Mouse (Mus musculus) embryonic facial prominence, embryonic 11.5 days (tissue): ENCODE measurements around the gene Zfand2b. TPM values are rescaled to one million over a fixed set of nuclear protein-coding genes. Genes with fewer than 3 reads are reported as not detected.

Experiments used
- ATAC-seq: fragments of 200-750 bp; cut with Nextera tagmentation; replicated peaks from 2 replicates; pipeline ENCODE4 v1.8.0; 2017; ENCODE audit warnings: low read depth; ENCODE audit not compliant: insufficient number of reproducible peaks, low FRiP score, low TSS enrichment
- DNase-seq: peaks from one replicate; pipeline ENCODE4 v3.0.0-alpha.2; 2015; ENCODE audit warnings: low spot score
- H3K27ac ChIP-seq: fragments of 300-500 bp; sonication (generic); replicated peaks from 2 replicates; pipeline ENCODE4 v1.5.1; 2014; ENCODE audit warnings: mild to moderate bottlenecking, low read depth, low read length, control low read depth
- H3K27me3 ChIP-seq: fragments of 300-500 bp; sonication (generic); 2 replicates; pipeline ENCODE4 v1.6.1; 2014; ENCODE audit warnings: mild to moderate bottlenecking, low read length, moderate library complexity, mixed read lengths; ENCODE audit not compliant: control insufficient read depth, insufficient read depth
- H3K36me3 ChIP-seq: fragments of 300-500 bp; sonication (generic); replicated peaks from 2 replicates; pipeline ENCODE4 v1.6.1; 2014; ENCODE audit warnings: low read depth, mild to moderate bottlenecking, low read length, moderate library complexity, mixed read lengths; ENCODE audit not compliant: control insufficient read depth, insufficient read depth
- H3K4me1 ChIP-seq: fragments of 300-500 bp; sonication (generic); 2 replicates; pipeline ENCODE4 v1.6.1; 2014; ENCODE audit warnings: low read length, mixed read lengths; ENCODE audit not compliant: control insufficient read depth, insufficient read depth
- H3K4me2 ChIP-seq: fragments of 300-500 bp; sonication (generic); 2 replicates; pipeline ENCODE4 v1.6.1; 2014; ENCODE audit warnings: low read depth, mild to moderate bottlenecking, control low read depth, low read length, moderate library complexity
- H3K4me3 ChIP-seq: fragments of 300-500 bp; sonication (generic); 2 replicates; pipeline ENCODE4 v1.5.1; 2014; ENCODE audit warnings: low read depth, low read length, control low read depth
- H3K9ac ChIP-seq: fragments of 300-500 bp; sonication (generic); replicated peaks from 2 replicates; pipeline ENCODE4 v1.6.1; 2014; ENCODE audit warnings: mild to moderate bottlenecking, control low read depth, low read length
- H3K9me3 ChIP-seq: fragments of 300-500 bp; sonication (generic); replicated peaks from 2 replicates; pipeline ENCODE4 v1.6.1; 2016; ENCODE audit warnings: mild to moderate bottlenecking, low read length, inconsistent platforms, mixed read lengths; ENCODE audit not compliant: control insufficient read depth
- WGBS: fragments of 180-500 bp; shearing (Covaris S2); extraction: QIAGEN DNeasy Blood & Tissue Kit; methylation state at CpG from one replicate; pipeline ENCODE4 v1.1.7; 2014; 5-methylcytosine and 5-hydroxymethylcytosine counted together
- polyA plus RNA-seq: library from polyadenylated mRNA; unstranded; fragments of >200 nt; fragmentation: Nextera tagmentation; extraction: Ambion mirVana; gene quantifications from 2 replicates; pipeline ENCODE4 v1.2.1, GENCODE M21; 2014

Zfand2b gene
- polyA plus RNA-seq, 1 experiment from 2014 or later: 33.9 TPM

GRCm38 (mm10) chr1:75148727-75149126, 19.7 kb upstream of the Zfand2b start:
- 91% methylated on average over 4 of the region's 4 CpGs for WGBS

DNA sequence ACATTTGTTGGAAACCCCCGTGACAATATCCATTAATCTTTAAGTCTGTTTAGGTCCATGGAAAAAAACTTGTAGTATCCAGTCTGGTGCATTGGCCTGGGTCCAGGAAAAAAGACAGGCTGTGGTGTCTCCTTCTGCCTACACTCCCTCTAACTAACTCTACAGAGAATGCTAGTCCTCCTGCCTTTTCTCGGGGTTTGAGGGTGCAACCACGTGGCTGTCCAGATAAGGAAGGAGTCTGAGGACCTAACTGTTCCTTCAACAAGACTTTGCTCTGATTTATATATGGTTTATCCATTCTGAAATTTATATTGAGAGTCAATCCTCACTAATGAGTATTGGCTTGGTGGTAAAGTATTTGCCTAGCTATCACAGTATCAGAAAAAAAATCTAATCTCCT, 12.6 kb upstream of the Zfand2b start:
- no peaks in the 10 kb centered on the region for H3K9me3 ChIP-seq
- no peak overlapping the region for H3K4me2 ChIP-seq
- ATAC-seq: no peak
- H3K4me1 ChIP-seq: no peaks in the 10 kb centered on the region
- no peaks in the 10 kb centered on the region for H3K27me3 ChIP-seq
- H3K9ac ChIP-seq: no peak overlapping the region
- H3K27ac ChIP-seq: no peak overlapping the region
- no peaks in the 10 kb centered on the region for H3K36me3 ChIP-seq
- DNase-seq: no peak
- WGBS: 75% methylated on average over 3 of the region's 3 CpGs
- no peak overlapping the region for H3K4me3 ChIP-seq

More at GRCm38 (mm10) chr1:75148727-75149126, 19.7 kb upstream of the Zfand2b start:
- Histone ChIP-seq H3K4me3 (no peak overlapping the region), H3K4me1 (no peaks in the 10 kb centered on the region), H3K4me2 (no peak overlapping the region), H3K9me3 (no peaks in the 10 kb centered on the region), H3K36me3 (peaks cover 13% of the 10 kb centered on the region), H3K27me3 (no peaks in the 10 kb centered on the region), H3K27ac (no peak overlapping the region), H3K9ac (no peak overlapping the region)
- DNase-seq (no peak), ATAC-seq (no peak)

DNA sequence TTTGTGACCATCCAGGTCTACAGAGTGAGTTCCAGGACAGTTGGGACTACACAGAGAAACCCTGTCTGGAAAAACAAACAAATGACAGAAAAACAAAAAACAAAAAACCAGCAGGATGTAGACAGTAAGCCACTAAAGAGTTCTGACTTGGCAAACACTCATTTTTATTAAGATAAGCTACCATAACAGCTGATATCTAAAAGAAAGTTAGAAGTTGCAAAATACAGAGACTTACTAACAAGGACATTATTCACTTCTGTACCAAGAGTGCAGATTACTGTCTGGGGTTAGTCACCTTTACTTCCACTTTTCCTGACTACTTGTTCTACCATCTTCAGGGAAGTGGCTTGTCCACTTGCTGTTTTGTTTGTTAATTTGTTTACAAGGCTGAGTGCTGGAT, 9.5 kb upstream of the Zfand2b start:
- no peak overlapping the region for H3K9ac ChIP-seq
- H3K9me3 ChIP-seq: no peaks in the 10 kb centered on the region
- ATAC-seq (no peak), DNase-seq (no peak)
- no peak overlapping the region for H3K4me3 ChIP-seq
- no peak overlapping the region for H3K27ac ChIP-seq
- no peak overlapping the region for H3K4me2 ChIP-seq
- H3K27me3 ChIP-seq: no peaks in the 10 kb centered on the region
- H3K36me3 ChIP-seq: no peaks in the 10 kb centered on the region
- H3K4me1 ChIP-seq: no peaks in the 10 kb centered on the region

DNA sequence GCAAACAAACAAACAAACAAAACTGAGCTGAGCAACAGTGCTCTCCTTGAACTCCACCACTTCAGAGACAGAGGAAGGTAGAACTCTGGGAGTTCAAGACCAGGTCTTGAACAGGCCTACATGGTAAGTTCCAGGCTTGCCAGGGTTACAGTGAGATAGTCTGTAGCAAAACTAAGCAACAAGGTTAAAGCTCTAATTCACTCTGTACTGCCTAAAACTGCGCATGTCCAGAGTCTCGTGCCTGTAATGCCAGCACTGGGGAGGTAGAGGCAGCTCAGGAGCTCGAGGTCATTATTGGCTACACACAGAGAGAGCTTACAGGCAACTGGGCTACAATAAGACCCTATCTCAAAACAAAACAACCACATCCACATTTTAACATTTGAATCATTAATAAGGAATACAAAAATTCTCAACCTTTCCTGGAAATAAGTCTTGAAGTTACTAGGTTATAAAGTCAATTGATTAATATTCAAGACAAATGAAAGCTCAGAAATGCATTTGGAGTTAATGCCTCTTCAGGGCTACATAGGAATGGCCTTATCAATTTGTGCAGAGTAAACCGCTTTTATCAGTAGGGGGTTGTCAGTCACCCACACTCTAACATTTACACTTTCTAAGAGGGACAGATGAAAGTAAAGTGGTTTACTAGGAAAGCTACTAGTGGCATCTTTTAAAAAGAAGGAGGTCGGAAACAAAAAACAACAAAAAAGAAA, 8.7 kb upstream of the Zfand2b start:
- ATAC-seq (no peak), DNase-seq (no peak)
- no peak overlapping the region for H3K9ac ChIP-seq
- no peaks in the 10 kb centered on the region for H3K27me3 ChIP-seq
- no peaks in the 10 kb centered on the region for H3K36me3 ChIP-seq
- H3K4me2 ChIP-seq: no peak overlapping the region
- H3K4me1 ChIP-seq: no peaks in the 10 kb centered on the region
- no peak overlapping the region for H3K4me3 ChIP-seq
- 75% methylated on average over 5 of the region's 5 CpGs for WGBS
- H3K9me3 ChIP-seq: no peaks in the 10 kb centered on the region
- H3K27ac ChIP-seq: no peak overlapping the region

DNA sequence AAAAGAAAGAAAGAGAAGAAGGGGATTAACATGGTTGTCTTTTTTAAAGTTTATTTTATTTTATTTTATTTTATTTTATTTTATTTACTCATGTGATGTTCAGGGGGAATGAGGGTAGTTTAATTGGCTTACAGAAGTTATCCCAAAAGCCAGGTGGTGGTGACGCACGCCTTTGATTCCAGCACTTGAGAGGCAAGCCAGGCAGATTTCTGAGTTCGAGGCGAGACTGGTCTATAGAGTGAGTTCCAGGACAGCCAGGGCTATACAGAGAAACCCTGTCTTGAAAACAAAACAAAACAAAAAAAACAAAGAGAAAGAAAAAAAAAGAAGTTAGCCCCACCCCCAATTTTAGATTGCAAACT, 8.2 kb upstream of the Zfand2b start:
- Histone ChIP-seq H3K4me1 (no peaks in the 10 kb centered on the region), H3K9me3 (no peaks in the 10 kb centered on the region), H3K27me3 (no peaks in the 10 kb centered on the region), H3K36me3 (no peaks in the 10 kb centered on the region), H3K27ac (no peak overlapping the region), H3K4me2 (no peak overlapping the region), H3K9ac (no peak overlapping the region), H3K4me3 (no peak overlapping the region)
- DNase-seq (no peak), ATAC-seq (no peak)
- WGBS: 83% methylated on average over 4 of the region's 4 CpGs

DNA sequence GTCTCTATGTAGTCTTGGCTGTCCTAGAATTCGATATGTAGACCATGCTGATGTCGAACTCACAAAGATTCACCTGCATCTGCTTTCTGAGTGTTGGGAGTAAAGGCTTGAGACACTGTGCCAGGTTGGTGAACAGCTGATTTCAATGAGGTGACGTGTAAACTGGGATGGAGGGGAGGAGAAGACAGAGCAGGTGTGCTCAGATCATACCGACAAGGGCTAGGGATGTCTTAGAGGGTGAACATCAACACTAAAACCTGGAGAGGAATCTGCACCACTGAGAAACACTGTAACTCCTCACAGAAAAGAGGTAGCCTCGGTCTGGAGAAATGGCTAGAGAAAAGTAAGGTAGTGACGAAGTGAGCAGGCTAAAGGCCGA, 364 bp upstream of the Zfand2b start:
- H3K27me3 ChIP-seq: no peaks in the 10 kb centered on the region
- peak overlapping the region; percentile 27 for H3K9ac ChIP-seq
- peak overlapping the region; percentile 41 for H3K4me2 ChIP-seq
- H3K4me1 ChIP-seq: peaks cover 3% of the 10 kb centered on the region; the same call in 1 of the 2 replicates
- DNase-seq (no peak), ATAC-seq (peak; percentile 17; the same call in 1 of the 2 replicates)
- H3K4me3 ChIP-seq: peak overlapping the region; percentile 63
- H3K27ac ChIP-seq: no peak overlapping the region
- WGBS: 13% methylated on average over 7 of the region's 7 CpGs
- no peaks in the 10 kb centered on the region for H3K9me3 ChIP-seq
- peaks cover 3% of the 10 kb centered on the region; the same call in 1 of the 2 replicates for H3K36me3 ChIP-seq

DNA sequence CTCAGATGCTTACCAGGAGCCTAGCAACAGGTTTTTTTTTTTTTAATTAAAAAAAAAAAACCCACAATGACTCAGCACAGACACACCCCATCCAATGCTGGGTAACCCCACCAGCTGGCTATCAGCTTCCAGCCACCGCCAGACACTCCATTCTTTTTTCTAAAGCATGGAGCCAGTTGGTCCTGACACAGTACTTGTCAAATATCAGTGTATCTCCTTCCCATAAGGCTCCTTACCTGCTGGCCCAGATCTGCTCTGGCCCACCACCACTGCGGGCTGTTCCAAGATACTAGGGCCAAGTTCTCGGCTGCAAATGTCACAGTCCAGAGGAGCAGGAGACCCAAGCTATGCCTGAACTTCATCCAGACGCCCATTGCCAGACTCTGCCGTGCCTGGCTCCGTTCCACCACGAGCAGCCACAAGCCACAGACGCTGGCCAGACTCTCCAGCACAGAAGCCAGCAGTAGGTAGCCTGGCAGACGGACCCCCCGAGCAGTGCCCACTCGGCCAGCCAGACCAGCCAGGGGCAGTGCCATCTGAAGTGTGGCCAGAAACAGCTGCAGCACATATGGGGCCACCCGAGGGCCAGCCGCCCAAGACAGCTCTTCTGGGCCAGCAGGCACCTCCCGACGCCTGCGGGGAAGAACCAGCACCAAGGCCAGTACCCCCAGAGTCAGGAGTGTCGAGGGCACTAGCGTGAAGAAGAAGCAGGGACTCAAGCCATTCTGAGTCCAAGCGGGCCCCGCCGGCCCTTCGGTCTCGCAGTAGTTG, 11.1 kb downstream of the Zfand2b start:
- Histone ChIP-seq H3K9me3 (no peaks in the 10 kb centered on the region), H3K4me2 (peak overlapping the region; percentile 96), H3K4me1 (0 out of 2 replicates have a peak, but pooled peaks cover 3% of the 10 kb centered on the region), H3K9ac (peak overlapping the region; percentile 70), H3K36me3 (peaks cover 2% of the 10 kb centered on the region), H3K27me3 (no peaks in the 10 kb centered on the region), H3K4me3 (peak overlapping the region; percentile 60), H3K27ac (no peak overlapping the region; the same call in 1 of the 2 replicates)
- WGBS: 11% methylated on average over 23 of the region's 23 CpGs
- DNase-seq (peak; percentile 47), ATAC-seq (peak; percentile 39; the same call in 1 of the 2 replicates)

DNA sequence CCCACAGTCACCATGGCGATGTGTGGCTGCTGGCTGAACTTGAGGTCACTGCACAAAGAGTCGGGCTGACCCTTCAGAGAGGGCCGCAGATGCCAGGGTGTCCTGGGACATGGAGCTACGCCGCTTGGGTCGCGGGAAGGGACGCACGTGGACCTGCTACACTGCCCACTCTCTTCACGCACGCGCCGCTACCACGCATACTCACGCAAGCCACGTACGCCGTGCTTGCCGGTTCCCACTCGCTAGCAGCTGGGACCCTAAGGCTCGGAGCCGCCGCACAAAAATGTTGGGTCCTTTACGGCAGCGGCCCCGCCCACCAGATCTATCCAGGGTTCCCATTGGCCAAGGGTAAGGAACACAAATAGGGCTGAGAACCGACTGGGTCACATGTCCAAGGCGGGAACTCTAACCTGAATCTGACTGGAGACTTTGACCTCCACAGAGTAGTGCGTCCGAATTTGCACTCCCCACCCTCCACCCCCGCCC, 11.7 kb downstream of the Zfand2b start, which contains the start of gene Abcb6:
Gene Abcb6, minus strand, starts transcription at position 288 of the 486 bp plus-strand sequence.
- H3K36me3 ChIP-seq: peaks cover 2% of the 10 kb centered on the region

More for the DNA sequence above, 11.7 kb downstream of the Zfand2b start, which contains the start of gene Abcb6:
- under 1% methylated on average over 31 of the region's 31 CpGs for WGBS
- Histone ChIP-seq H3K4me3 (peak within 1 kb of the TSS; percentile 60), H3K9ac (peak within 1 kb of the TSS; percentile 70), H3K9me3 (no peaks in the 10 kb centered on the region), H3K27me3 (no peaks in the 10 kb centered on the region), H3K4me2 (peak within 1 kb of the TSS; percentile 96), H3K27ac (no peak within 1 kb of the TSS; the same call in 1 of the 2 replicates), H3K4me1 (0 out of 2 replicates have a peak, but pooled peaks cover 3% of the 10 kb centered on the region)
- DNase-seq (peak; percentile 94), ATAC-seq (peak; percentile 91)
